Mouse (Mus musculus) cerebellum, adult 2 months (tissue): Measurements from ENCODE around the gene Tlnrd1.

Experiments used
- CTCF ChIP-seq: fragments of 200-500 bp; IDR thresholded peaks from 2 replicates; pipeline ENCODE4 v1.5.1; 2011; ENCODE audit warnings: low read depth, mild to moderate bottlenecking, control low read depth, low read length, moderate library complexity, borderline replicate concordance; ENCODE audit not compliant: insufficient read depth
- POLR2A ChIP-seq: fragments of 200-500 bp; IDR thresholded peaks from 2 replicates; pipeline ENCODE4 v1.6.1; 2011; ENCODE audit warnings: low read length, control low read depth, borderline replicate concordance; ENCODE audit not compliant: insufficient read depth

DNA sequence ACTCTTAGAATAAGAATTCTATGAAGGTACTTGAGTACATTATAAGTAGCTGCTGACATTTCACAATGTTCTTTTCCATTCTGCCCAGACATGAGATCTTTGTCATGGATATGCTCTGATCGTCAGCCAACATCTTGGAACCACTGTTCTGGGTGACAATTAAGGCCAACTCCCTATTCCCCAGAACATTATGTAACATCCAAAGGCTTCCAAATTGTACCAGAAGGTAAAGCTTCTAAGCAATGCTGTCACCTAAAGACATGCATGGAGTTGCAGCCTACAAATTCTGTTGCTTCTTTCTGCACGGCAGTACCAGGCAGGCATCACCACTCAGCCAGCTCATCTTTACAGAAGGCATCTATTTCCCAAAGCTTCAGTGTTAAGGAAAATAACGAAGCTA is 15.9 kb downstream of the Tlnrd1 start:
- TF ChIP-seq CTCF (no peak), POLR2A (no peak)
